Mouse (Mus musculus): Measurements from ENCODE around the gene Cmss1. TPM values are rescaled to one million over a fixed set of nuclear protein-coding genes. Genes with fewer than 3 reads are reported as not detected.

The Cmss1 gene
- total RNA-seq, 2 experiments from 2014 or later, result 12.1 to 16.9 TPM

DNA sequence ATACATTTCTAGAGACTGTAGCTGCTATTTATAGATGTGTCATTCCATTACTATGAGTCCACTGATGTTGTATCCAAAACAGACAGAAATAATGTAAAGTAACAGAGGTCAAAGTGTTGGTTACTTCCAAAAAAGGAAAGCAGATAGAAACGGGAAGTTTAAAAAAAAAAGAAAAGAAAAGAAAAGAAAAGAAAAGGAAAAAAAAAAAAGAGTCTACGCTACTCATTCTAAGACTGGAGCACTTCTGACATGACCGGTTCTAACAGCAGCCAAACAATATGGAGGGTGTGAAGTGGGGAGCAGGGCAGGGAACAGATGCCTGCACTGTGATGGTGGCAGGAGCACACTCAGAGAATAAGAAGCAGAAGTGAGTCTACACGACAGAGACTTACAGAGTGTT is 78.2 kb downstream of the Cmss1 start:
- ATAC-seq (replicated peaks; ENCODE audit: low FRiP score, poor library complexity, severe bottlenecking), result no peak

DNA sequence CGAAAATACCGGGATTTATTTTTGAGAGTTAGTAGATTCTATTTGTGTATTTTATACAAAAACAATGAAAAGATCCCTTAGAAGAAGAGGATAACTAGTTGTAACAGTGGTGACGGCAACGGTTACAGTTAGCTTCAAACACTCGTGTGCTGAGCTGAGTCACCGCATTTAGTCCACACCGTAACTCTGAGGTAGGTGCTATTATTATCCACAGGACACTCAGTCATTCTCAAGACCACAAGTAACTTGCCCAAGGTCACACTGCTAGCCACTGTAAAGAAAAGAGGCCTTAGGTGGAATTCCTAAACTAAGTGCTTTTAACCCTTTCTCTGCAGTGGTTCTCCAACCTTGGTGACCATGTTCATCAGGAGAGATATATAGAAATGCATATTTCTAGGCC is 79.8 kb downstream of the Cmss1 start:
- no peak for ATAC-seq (replicated peaks; ENCODE audit: low FRiP score, poor library complexity, severe bottlenecking)

DNA sequence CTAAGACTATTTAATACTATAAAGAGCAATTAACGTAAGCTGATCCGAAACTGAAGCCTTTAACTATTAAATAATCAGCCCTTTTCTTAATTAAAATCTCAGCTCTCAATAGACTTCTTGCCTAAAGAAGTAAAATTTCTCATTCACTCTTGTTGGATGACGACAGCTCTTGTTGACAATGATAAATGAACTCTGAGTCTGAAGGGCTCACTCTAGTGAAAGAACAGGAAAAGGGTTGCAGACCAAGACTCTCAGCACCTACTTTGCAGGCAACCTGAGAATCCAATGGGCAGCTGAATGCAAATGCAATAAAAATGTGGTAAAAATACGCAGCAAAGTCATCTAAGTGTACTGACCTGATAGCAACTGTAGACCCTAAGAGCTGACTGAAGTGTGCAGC is 81.2 kb downstream of the Cmss1 start:
- ATAC-seq (replicated peaks; ENCODE audit: low FRiP score, poor library complexity, severe bottlenecking), result no peak

DNA sequence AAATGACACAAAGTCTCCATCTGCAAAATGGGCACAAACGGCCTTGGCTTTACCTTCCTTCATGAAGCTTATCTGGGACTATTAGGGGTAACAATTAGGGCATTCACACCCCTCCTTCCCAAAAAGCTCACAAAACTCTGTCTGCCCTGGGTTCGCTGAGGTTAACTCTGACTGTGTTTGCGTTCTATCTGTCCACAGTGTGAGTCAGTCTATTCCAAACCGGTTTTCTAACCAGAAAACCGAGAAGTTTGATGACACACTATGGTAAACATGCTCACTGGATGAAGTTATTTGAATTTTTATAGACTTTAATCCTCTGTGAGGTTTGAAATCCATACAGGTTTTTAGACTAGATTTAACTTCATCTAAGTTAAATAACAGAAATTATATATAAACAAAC is 81.6 kb downstream of the Cmss1 start:
- ATAC-seq (replicated peaks; ENCODE audit: low FRiP score, poor library complexity, severe bottlenecking), result no peak

DNA sequence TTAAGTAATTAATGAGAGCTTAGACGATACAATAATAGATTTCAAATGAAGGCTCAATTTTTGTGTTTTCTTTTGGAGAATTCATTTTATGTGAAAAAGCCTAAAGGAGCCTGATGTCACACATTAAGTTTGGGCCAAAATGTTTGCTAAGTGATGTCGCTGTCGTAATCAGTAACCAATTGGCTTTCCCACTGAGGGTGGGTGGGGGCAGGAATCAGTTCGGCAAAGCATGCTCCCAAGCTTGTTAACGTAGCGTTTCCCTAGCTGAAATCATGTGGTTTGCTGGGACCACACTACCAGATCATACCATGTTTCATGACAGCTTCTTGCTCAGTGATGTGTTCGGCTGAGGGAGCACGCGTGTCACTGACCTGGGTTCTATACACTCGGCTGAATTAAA is 91.0 kb downstream of the Cmss1 start:
- ATAC-seq (replicated peaks; ENCODE audit: low FRiP score, poor library complexity, severe bottlenecking), result no peak

DNA sequence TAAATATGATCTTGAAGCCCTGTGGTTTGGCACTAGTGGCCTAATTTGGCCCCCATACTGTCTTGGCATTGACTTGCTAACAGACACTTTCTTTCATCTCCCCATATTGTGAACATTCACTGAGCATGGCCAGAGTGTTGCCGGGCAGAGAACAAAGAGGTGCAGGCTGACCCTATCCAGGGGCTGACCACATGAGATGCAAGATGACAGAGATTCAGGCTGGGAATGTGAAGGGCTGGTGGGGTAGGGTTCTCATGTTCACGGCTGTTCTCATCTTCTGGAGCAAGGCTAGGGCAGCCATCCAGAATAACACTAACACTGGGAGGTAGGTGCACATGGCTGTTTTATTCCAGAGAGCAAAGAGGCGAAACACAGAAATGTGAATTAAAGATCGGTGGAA is 92.3 kb downstream of the Cmss1 start:
- no peak for ATAC-seq (replicated peaks; ENCODE audit: low FRiP score, poor library complexity, severe bottlenecking)

DNA sequence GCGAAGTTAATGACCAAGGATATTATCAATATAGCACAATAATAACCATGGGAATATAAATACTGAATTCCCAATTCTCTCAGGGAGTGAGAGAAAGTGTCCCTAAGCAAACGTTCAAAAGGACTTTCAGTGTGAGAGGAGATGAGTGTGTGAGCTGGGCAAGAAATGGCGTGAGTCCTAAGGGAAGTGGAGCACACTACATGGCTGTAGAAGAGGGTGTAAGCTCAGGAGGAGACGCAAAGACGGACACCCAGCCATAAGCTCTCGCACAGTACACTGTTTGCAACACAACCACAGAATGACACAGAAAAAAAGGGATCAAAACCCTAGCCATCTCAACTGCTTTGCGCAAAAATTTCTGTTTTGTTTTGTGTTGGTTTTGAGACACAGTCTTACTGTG is 93.1 kb downstream of the Cmss1 start:
- ATAC-seq (replicated peaks; ENCODE audit: low FRiP score, poor library complexity, severe bottlenecking), result no peak

DNA sequence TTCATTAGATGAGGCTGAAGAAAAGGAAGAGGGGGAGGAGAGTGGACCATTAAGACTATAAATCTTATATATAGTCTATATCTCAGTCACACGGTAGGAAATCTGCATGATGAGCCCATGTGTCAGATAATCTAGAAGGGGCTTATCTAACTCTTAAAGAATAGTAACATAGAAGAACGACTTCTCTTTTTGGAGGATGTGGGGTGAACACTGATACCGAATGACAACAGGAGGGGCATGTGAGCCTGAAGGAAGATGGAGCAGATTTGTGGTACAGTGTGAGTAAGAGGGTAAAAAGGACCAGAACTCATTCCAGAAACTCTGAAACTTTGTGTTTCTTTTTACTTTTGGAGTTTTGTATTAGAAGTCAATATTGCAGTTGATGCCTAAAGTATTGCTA is 97.6 kb downstream of the Cmss1 start:
- ATAC-seq (replicated peaks; ENCODE audit: low FRiP score, poor library complexity, severe bottlenecking), result no peak

DNA sequence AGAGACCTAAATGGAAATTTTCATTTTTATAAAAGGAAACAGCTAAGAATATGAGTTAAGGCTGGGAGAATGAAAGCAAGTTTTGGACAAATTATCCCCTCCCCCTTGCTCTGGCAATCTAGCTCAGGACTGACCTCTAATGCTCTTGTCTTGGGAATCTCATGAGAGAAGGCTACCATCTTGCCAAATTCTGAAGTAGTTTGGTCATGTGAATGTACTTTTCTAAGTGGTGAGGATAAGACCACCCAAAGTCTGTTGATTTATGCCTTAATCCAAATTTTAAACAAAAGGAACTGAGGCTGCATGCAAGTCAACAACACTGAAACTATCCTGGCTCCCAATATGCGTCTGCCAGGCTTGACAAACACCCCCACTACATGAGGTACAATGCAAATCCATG is 98.3 kb downstream of the Cmss1 start:
- ATAC-seq (replicated peaks; ENCODE audit: low FRiP score, poor library complexity, severe bottlenecking), result no peak

DNA sequence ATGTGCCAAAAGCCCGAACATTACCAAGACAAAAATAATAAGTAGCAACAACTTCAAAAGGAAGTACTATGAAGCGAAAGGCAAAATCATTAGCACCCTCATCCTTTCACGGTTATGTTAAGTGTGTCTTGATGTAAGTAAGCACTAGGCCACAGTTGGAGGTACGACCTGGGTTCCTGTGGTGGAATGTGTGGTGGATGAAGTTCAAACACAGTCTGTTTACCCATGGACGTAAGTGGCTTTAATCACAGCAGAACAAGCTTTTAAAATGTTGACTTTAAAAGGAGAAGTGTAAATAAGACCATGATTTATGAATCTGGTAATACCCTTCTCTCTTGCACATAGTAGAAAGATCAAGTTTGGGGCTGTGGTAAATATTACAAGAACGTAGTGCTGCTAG is 100.5 kb downstream of the Cmss1 start:
- no peak for ATAC-seq (replicated peaks; ENCODE audit: low FRiP score, poor library complexity, severe bottlenecking)

DNA sequence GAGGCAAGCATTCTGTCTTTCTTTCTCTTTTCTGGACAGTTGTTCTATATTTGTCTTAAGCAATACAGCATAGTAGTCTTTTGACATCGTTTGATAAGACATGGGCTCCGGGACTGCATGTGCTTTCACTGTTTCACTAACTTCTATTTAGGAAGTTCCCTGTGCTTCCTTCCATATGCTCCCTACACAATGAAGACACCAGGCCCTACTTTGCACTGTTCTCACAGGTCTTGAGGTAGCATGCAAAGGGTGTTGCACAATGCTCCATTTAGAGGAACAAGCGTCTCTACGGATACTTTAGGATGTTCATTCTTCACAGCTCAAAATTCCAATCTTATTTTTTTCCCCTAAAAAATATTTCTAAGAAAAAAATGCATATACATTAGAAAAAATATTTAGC is 101.9 kb downstream of the Cmss1 start:
- ATAC-seq (replicated peaks; ENCODE audit: low FRiP score, poor library complexity, severe bottlenecking), result no peak

DNA sequence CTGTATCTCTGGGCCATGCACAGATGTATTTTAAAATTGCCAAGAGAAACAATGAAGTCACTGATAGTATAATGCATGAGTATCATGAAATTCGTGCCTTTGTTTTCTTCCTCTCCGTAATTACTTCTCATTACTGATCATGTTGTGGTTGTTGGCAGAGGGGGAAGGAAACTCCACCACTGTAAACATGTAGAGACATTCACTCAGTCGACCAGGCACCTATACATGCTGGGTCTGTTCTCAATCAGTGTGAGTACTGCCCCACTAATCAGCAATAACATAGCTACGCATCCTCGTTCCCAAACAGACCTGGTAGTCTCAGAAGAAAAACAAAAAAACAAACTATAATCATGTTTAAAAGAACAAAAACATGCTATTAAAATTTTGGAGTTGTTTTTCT is 103.9 kb downstream of the Cmss1 start:
- no peak for ATAC-seq (replicated peaks; ENCODE audit: low FRiP score, poor library complexity, severe bottlenecking)

DNA sequence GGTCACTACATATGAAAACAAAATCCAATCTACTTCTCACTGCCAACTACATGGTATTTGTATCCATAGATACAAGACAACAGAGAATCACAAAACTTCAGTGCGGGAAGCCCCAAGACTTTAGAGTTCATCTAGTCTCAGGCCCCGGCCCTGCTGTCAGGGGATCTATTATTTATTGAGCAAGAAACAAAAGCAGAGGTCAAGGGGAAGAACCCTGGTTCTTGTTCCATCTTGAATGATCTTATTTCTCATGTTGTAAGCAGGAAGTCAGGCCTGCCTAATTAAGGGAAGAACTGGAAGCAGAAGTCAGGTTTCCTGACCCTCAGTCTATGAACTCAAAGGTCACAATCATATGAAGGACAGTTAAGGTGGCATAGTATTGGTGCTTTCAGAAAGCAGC is 104.4 kb downstream of the Cmss1 start:
- no peak for ATAC-seq (replicated peaks; ENCODE audit: low FRiP score, poor library complexity, severe bottlenecking)

DNA sequence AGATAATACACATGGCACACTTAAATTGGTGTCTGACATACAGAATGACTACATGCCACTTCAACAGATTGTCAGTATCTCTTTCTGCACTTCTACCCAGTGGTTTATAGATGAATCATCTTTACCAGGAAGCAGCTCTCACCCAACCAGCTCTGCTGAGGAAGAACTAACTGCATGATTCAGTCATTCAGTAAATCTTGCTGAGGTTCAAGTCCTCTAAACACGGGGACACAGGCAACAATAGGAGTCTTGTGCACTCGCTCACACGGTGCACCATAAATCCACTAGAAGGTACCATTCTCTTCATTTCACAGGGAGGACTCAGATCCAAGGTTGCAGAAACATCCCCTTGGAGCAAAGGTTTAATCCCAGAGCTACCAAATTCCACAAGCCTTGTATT is 105.8 kb downstream of the Cmss1 start:
- no peak for ATAC-seq (replicated peaks; ENCODE audit: low FRiP score, poor library complexity, severe bottlenecking)

DNA sequence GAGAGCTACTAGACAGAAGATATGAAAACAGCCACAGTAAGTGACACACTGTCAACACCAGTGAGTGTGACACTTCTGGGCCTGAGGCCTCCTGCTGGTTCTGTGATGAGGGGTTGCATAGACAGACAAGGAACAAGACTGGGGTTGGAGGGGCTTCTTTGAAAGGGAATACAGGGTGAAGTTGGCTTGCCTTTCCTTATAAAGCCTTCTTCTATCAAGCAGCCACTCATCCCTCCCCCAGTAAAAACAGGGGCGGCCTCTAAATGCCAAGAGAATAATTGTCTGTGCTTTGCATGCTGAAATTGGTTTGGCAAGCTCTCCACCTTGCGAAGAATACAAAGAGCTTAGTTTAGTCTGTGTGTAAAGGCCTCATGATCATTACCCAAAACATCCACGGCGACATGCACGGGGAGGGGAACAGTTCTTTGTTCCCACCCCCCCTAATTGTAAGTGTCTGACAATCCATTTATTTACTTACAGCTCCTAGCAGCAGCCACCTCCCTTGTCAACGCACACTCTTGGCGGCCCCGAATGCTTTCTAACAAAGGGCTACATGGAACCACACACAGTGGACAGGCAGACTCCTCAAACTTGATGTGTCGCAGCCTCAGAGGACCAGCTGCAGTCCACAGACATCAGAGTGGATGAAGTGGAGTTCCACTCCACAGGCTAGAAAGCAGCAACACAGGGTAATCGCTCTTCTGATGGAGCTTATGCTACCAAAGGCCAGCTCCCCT is 110.1 kb downstream of the Cmss1 start:
- no peak for ATAC-seq (replicated peaks; ENCODE audit: low FRiP score, poor library complexity, severe bottlenecking)

DNA sequence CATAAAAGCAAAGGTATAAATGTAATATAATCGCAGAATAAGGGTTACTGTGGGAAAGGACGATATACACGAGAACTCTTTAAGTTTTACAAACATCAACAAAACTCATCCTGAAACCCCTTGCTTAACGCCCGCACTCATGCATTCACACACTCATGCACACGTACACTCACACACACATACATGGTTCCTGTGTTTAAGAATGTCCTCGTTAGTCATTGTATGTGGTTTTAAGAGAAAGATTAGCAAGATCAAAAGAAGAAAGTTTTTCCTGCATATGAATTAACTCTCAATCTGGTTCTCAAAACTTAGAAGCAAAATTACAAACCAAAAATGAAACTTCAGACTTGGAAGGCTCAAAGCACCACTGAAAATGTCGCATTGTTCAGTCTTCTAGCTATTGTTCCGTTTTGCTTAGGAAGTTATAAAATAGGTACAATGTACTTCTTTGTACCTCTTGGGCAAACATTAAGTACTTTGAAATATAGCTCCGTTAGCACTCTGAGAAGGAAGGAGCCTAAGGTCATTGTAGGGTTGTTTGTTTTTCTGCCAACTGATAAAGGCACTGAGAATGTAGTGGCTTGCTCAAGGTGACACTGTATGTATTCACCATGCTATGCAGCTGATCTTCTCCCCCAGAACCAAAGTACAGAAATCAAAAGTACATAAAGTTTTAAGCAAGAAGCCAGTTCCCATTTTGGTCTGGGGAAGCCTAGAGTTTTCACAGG is 111.0 kb downstream of the Cmss1 start:
- no peak for ATAC-seq (replicated peaks; ENCODE audit: low FRiP score, poor library complexity, severe bottlenecking)

DNA sequence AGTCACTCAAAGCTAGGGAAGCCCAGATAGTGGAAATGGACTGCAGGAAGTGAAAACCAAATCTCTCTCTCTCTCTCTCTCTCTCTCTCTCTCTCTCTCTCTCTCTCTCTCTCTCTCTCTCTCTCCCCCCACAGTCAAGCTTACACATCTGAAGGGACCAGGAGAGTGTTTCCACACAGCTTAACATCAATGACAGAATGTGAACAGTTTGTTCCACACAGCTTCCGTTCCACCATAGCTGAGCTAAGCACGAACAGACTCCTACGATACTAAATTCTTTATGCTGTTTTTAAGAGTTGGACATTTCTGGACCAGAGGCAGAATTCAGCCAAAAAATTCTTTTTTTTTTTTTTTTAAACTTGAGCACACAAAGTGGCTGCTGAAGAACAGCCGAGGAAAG is 114.8 kb downstream of the Cmss1 start:
- ATAC-seq (replicated peaks; ENCODE audit: low FRiP score, poor library complexity, severe bottlenecking), result no peak

DNA sequence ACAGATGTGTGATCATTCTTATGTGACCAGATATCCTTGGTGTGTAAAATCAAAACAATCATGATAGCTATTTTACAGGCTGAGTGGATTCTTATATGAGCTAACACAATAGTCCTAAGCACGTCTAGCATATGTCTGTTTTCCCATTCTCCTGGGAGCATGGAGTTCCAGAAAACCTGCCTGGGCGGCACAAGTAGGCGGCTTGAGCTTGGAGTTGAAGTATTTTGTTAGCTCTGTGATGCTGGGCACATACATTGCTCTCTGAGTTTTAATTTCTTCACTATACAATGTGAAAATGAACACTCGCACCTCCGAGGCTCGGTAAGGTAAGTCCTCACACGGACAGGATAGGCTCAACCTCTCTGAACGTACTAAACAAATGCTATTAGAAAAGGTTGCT is 116.0 kb downstream of the Cmss1 start:
- ATAC-seq (replicated peaks; ENCODE audit: low FRiP score, poor library complexity, severe bottlenecking), result no peak

DNA sequence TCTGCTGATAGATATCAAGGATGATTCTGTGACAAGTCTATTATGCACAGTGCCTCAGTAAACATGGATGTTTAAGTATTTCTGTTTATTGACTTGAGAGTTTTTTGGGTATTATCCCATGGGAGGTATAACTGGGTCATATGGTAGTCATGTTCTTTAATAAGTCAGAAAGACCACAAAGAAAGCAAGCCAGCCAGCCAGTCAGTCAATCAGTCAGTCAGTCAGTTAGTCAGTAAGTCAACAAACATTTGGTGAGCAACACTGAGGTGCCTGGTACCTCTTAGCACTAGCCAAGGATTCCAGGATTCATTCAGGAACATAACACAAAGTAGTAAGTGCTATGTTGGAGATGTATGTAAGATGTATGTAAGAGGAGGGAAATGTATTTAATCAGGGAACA is 118.0 kb downstream of the Cmss1 start:
- ATAC-seq (replicated peaks; ENCODE audit: low FRiP score, poor library complexity, severe bottlenecking), result no peak

DNA sequence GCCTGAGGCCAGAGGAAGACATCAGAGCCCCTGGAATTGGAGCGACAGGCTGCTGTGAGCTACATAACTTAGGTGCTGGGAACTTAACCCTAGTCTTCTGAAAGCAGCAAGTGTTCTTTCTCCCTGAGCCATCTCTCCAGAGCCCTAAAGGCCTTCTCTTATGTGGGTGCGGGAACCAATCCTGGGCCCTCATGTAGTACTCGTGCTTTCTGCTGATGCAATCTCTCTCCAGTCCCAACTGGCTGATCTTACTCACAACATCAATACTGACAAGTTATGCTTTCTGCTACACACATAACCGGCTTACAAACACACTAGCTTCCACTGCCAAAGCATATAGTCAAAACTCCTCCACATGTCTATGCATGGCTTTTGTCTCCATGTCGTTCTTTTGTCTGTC is 120.4 kb downstream of the Cmss1 start:
- ATAC-seq (replicated peaks; ENCODE audit: low FRiP score, poor library complexity, severe bottlenecking), result no peak

DNA sequence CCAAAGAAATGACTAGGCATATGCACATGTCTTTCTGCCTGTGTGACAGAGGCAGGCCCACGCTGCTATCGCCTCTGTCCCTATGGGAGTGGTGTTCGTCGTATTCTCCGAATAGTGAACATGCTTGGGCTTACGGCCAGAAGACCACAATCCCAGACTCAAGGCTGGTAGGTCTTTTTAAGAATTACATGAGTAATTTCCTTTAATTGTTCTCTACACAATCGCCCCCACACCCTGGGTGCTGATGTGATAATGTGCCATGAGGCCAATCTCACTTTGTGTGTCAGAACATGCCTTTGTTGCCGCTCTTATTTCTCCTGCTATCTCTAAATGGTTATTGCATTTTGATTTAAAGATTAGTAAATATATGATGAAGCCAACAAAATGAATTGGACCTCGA is 121.4 kb downstream of the Cmss1 start:
- ATAC-seq (replicated peaks; ENCODE audit: low FRiP score, poor library complexity, severe bottlenecking), result no peak

Measured in erythroblast, adult 5-6 weeks (primary cell).